Mouse (Mus musculus): Measurements from ENCODE around the gene Nxf1. TPM values are rescaled to one million over a fixed set of nuclear protein-coding genes. Genes with fewer than 3 reads are reported as not detected.

Nxf1 gene
- polyA plus RNA-seq, 2 experiments: 168 to 263 TPM

DNA sequence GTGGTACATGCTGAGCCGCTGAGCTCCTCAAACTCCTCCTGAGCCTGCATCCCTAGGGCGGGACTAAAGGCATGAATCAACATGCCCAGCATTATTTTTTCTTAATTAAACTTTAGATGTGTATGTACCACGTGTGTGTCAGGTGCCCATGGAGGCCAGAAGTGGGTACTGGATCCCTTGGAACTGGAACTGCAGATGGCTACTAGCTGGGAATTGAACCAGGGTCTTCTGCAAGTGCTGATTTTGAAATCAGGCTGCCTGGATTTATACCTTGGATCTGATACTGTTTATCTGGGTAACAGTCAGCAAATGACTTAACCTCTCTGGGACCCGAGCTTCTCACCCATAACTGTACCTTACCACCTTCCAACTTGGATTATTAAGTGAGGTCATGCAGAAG, 34.9 kb upstream of the Nxf1 start:
- 53% methylated on average over 4 of the region's 4 CpGs for WGBS
- Histone ChIP-seq H3K27me3 (ENCODE audit: control insufficient read depth, insufficient read depth, low read length) (no peaks in the 10 kb centered on the region), H3K4me2 (replicated peaks; ENCODE audit: low read depth, low read length, severe bottlenecking) (peak overlapping the region; percentile 66), H3K36me3 (ENCODE audit: control insufficient read depth, insufficient read depth, low read length) (peaks cover 32% of the 10 kb centered on the region), H3K9ac (ENCODE audit: low read depth, low read length, severe bottlenecking) (peak overlapping the region; percentile 96), H3K4me3 (replicated peaks; ENCODE audit: low read length) (peak overlapping the region; percentile 78), H3K9me3 (ENCODE audit: control insufficient read depth, low read length) (no peaks in the 10 kb centered on the region), H3K27ac (replicated peaks; ENCODE audit: low read depth, low read length) (peak overlapping the region; percentile 92; the same call in 1 of the 2 replicates), H3K4me1 (ENCODE audit: control insufficient read depth, insufficient read depth, low read length) (peaks cover 16% of the 10 kb centered on the region)
- no peak for TF ChIP-seq POLR2A (IDR thresholded peaks at IDR 0.05; ENCODE audit: borderline replicate concordance, extremely low read depth, insufficient read depth, insufficient read length)
- no peak for DNase-seq (ENCODE audit: low spot score)
- ATAC-seq (ENCODE audit: low FRiP score, low read depth): no peak

DNA sequence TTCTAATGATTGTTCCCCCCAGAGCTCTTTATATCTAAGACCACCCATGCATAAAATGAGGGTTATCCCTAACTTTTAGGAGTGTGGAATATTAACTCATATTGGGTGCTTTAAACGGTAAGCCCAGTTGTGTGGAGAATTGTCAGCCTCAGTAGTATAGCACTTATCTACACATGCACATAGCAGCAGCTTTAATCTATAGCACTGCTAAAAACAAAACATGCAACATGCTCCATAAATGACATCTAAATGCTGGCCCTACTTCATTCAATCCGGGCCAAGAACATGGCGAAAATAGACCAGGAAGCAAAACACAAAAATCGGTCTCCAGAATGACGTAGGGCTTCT, 34.3 kb upstream of the Nxf1 start:
- Histone ChIP-seq H3K9me3 (ENCODE audit: control insufficient read depth, low read length) (no peaks in the 10 kb centered on the region), H3K27ac (replicated peaks; ENCODE audit: low read depth, low read length) (peak overlapping the region; percentile 92), H3K27me3 (ENCODE audit: control insufficient read depth, insufficient read depth, low read length) (no peaks in the 10 kb centered on the region), H3K9ac (ENCODE audit: low read depth, low read length, severe bottlenecking) (peak overlapping the region; percentile 96), H3K4me1 (ENCODE audit: control insufficient read depth, insufficient read depth, low read length) (peaks cover 16% of the 10 kb centered on the region), H3K36me3 (ENCODE audit: control insufficient read depth, insufficient read depth, low read length) (peaks cover 33% of the 10 kb centered on the region), H3K4me2 (replicated peaks; ENCODE audit: low read depth, low read length, severe bottlenecking) (peak overlapping the region; percentile 66), H3K4me3 (replicated peaks; ENCODE audit: low read length) (peak overlapping the region; percentile 78)
- ATAC-seq (ENCODE audit: low FRiP score, low read depth): no peak
- TF ChIP-seq POLR2A (IDR thresholded peaks at IDR 0.05; ENCODE audit: borderline replicate concordance, extremely low read depth, insufficient read depth, insufficient read length): no peak
- 2% methylated on average over 5 of the region's 5 CpGs for WGBS
- no peak for DNase-seq (ENCODE audit: low spot score)

DNA sequence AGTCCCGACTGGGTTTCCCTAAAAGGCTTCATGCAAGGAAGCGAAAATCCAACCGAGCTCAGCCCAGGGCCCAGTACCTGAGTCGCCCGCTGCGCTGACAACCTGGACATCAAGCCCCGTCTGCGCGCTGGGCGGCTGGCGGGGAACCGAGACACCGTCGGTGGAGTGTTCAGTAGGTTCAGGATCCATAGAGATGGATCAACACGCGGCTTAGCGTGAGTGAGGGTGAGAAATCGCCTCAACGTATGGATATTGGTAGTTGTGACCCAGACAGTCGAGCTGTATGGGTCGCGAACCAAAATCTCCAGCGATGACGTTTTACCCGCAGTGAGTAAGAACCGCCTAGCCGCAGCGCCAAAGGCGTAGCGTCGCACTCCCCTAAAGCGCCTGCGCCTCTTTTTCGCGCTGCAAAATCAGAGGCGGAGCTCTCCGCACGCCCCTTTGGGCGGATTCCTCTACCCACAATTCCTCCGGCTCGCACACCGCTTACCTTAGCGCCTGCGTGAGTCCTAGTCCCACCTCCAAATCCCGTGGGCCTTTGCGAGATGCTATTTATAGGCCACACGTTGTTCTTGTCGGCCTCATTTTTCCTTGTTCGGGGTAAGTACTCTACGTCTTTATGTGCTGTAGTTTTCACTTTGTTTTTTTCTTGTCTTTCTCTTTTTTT, 33.8 kb upstream of the Nxf1 start, which contains the start of gene Slc3a2:
TSS of gene Slc3a2 (minus strand) at position 463 of the 667 bp plus-strand sequence.
- H3K27me3 ChIP-seq (ENCODE audit: control insufficient read depth, insufficient read depth, low read length): no peaks in the 10 kb centered on the region
- H3K4me2 ChIP-seq (replicated peaks; ENCODE audit: low read depth, low read length, severe bottlenecking): peak within 1 kb of the TSS; percentile 86
- peak; percentile 95 for ATAC-seq (ENCODE audit: low FRiP score, low read depth)
- peak within 1 kb of the TSS; percentile 96 for H3K9ac ChIP-seq (ENCODE audit: low read depth, low read length, severe bottlenecking)
- TF ChIP-seq POLR2A (IDR thresholded peaks at IDR 0.05; ENCODE audit: borderline replicate concordance, extremely low read depth, insufficient read depth, insufficient read length): peak; percentile 98; the same call in 1 of the 2 replicates
- peak within 1 kb of the TSS; percentile 78 for H3K4me3 ChIP-seq (replicated peaks; ENCODE audit: low read length)
- H3K4me1 ChIP-seq (ENCODE audit: control insufficient read depth, insufficient read depth, low read length): peaks cover 16% of the 10 kb centered on the region
- under 1% methylated on average over 50 of the region's 50 CpGs for WGBS
- peak within 1 kb of the TSS; percentile 92 for H3K27ac ChIP-seq (replicated peaks; ENCODE audit: low read depth, low read length)
- H3K36me3 ChIP-seq (ENCODE audit: control insufficient read depth, insufficient read depth, low read length): peaks cover 33% of the 10 kb centered on the region
- H3K9me3 ChIP-seq (ENCODE audit: control insufficient read depth, low read length): no peaks in the 10 kb centered on the region
- peak; percentile 99 for DNase-seq (ENCODE audit: low spot score)

DNA sequence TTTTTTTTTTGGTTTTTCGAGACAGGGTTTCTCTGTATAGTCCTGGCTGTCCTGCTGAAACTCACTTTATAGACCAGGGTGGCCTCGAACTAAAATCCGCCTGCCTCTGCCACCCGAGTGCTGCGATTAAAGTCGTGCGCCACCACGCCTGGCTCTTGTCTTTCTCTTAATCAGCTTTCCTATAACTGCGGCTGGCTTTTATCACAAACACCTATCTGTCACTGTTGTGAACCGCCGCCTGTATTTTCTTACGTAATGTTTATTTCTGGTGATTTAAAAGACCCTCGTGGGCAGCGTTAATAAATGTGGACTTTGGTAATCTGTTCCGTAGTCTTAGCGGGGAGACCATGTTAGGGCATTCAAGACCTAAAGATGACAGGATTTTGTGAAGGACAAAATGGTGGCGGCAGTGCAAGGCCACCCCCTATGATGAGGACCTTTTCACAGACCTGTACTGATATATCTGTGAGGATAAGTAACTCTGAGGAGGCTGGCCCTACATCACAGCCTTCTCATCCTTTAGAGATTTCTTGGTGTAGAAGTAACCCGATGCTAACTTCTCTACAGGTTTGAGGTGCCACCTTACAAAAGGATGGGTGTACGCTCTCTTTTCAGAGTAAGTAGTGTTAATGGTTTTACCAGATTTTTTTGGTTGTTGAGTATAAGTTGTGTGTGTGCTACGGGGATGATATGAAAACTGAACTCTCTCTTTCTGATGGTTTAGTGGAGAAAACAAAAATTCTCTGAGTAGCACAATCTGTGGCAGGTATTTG, 33.1 kb upstream of the Nxf1 start:
- no peaks in the 10 kb centered on the region for H3K9me3 ChIP-seq (ENCODE audit: control insufficient read depth, low read length)
- WGBS: under 1% methylated on average over 20 of the region's 20 CpGs
- peak overlapping the region; percentile 86 for H3K4me2 ChIP-seq (replicated peaks; ENCODE audit: low read depth, low read length, severe bottlenecking)
- H3K9ac ChIP-seq (ENCODE audit: low read depth, low read length, severe bottlenecking): peak overlapping the region; percentile 96
- peak overlapping the region; percentile 89 for H3K27ac ChIP-seq (replicated peaks; ENCODE audit: low read depth, low read length)
- peak overlapping the region; percentile 78 for H3K4me3 ChIP-seq (replicated peaks; ENCODE audit: low read length)
- no peaks in the 10 kb centered on the region for H3K27me3 ChIP-seq (ENCODE audit: control insufficient read depth, insufficient read depth, low read length)
- ATAC-seq (ENCODE audit: low FRiP score, low read depth) (no peak), DNase-seq (ENCODE audit: low spot score) (no peak)
- peaks cover 16% of the 10 kb centered on the region for H3K4me1 ChIP-seq (ENCODE audit: control insufficient read depth, insufficient read depth, low read length)
- TF ChIP-seq POLR2A (IDR thresholded peaks at IDR 0.05; ENCODE audit: borderline replicate concordance, extremely low read depth, insufficient read depth, insufficient read length): no peak
- H3K36me3 ChIP-seq (ENCODE audit: control insufficient read depth, insufficient read depth, low read length): peaks cover 33% of the 10 kb centered on the region

DNA sequence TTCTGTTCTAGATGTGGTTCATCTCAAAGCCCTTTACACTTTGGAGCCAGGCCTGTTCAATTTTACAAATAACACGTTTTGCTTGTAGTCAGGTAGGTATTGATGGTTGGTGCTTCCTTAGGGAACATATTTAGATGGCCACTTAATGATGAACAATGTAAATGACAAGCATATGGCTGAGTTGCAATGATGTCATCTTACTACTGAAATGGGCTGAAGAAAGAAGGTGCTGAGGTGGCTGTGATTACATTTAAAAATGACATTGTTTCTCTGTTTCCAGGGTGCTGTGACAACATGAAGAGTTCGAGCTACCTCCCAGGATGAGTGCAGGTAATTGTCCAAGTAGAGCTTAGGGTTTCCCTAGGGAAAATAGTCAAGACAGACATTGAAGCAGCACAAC, 32.5 kb upstream of the Nxf1 start:
- DNase-seq (ENCODE audit: low spot score) (no peak), ATAC-seq (ENCODE audit: low FRiP score, low read depth) (no peak)
- TF ChIP-seq POLR2A (IDR thresholded peaks at IDR 0.05; ENCODE audit: borderline replicate concordance, extremely low read depth, insufficient read depth, insufficient read length): no peak
- peak overlapping the region; percentile 96 for H3K9ac ChIP-seq (ENCODE audit: low read depth, low read length, severe bottlenecking)
- H3K4me1 ChIP-seq (ENCODE audit: control insufficient read depth, insufficient read depth, low read length): peaks cover 16% of the 10 kb centered on the region
- H3K4me2 ChIP-seq (replicated peaks; ENCODE audit: low read depth, low read length, severe bottlenecking): peak overlapping the region; percentile 86
- WGBS: 3% methylated on average over 2 of the region's 2 CpGs
- H3K9me3 ChIP-seq (ENCODE audit: control insufficient read depth, low read length): no peaks in the 10 kb centered on the region
- H3K27me3 ChIP-seq (ENCODE audit: control insufficient read depth, insufficient read depth, low read length): no peaks in the 10 kb centered on the region
- H3K27ac ChIP-seq (replicated peaks; ENCODE audit: low read depth, low read length): peak overlapping the region; percentile 89
- H3K4me3 ChIP-seq (replicated peaks; ENCODE audit: low read length): peak overlapping the region; percentile 78
- peaks cover 33% of the 10 kb centered on the region for H3K36me3 ChIP-seq (ENCODE audit: control insufficient read depth, insufficient read depth, low read length)
